Mouse (Mus musculus): ENCODE data around the gene Slc16a2. TPM values are rescaled to one million over a fixed set of nuclear protein-coding genes. Genes with fewer than 3 reads are reported as not detected.
A peak's percentile ranks its signal among the peaks of the same experiment; 100 is the strongest.

Gene Slc16a2
- polyA plus RNA-seq, 1 experiment = 14.2 TPM

DNA sequence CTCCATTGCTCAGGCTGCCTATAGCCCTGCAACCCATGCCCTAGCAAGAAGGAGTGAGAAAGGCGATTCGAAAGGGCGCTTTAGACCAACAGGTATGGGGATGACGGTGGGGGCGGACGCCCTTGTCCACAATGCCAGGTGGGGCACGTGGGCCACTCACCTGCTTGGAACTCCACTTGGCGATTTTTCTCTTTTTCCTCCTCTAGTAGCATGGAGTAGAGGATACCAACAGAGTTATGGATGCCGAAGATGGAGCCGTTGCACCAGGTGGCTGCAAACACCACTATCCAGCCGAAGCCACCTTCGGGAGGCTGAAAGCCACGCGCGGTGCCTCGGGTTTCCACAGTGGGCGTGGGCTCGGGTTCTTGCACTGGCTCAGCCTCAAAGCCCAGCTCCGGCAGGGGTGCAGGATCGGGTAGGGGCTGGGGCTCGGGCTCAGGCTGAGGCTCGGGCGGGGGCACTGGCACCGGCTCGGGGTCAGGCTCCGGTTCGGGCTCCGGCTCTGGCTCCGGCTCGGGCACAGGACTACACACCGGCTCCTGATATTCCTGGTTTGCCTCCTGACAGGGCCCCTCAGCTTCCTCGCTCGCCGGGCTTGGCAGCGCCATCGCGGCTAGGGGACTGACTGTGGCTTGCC, 470 bp downstream of the Slc16a2 start:
- no peak overlapping the region for H3K27ac ChIP-seq (ENCODE audit: insufficient read depth, low read length)
- H3K4me3 ChIP-seq (ENCODE audit: low read depth, low read length) = peak overlapping the region; percentile 67
- peaks cover 5% of the 10 kb centered on the region; the same call in 1 of the 2 replicates for H3K27me3 ChIP-seq (ENCODE audit: control insufficient read depth, insufficient read depth, low read length, poor library complexity, severe bottlenecking)
- TF ChIP-seq CTCF (IDR thresholded peaks at IDR 0.05; ENCODE audit: low read depth, low read length) = no peak
- TF ChIP-seq POLR2A (IDR thresholded peaks at IDR 0.05; ENCODE audit: insufficient read depth, low read length) = no peak
- no peak for TF ChIP-seq EP300 (IDR thresholded peaks at IDR 0.05; ENCODE audit: insufficient read depth, low read depth, low read length)
- no peaks in the 10 kb centered on the region for H3K4me1 ChIP-seq (ENCODE audit: control insufficient read depth, insufficient read depth, low read length)
- no peaks in the 10 kb centered on the region for H3K36me3 ChIP-seq (ENCODE audit: control insufficient read depth, insufficient read depth, low read length, poor library complexity, severe bottlenecking)
- H3K9me3 ChIP-seq (replicated peaks; ENCODE audit: control insufficient read depth, insufficient read depth, low read length, poor library complexity, severe bottlenecking) = no peaks in the 10 kb centered on the region
- peak overlapping the region; percentile 43 for H3K9ac ChIP-seq (ENCODE audit: low read depth, poor library complexity, severe bottlenecking)

DNA sequence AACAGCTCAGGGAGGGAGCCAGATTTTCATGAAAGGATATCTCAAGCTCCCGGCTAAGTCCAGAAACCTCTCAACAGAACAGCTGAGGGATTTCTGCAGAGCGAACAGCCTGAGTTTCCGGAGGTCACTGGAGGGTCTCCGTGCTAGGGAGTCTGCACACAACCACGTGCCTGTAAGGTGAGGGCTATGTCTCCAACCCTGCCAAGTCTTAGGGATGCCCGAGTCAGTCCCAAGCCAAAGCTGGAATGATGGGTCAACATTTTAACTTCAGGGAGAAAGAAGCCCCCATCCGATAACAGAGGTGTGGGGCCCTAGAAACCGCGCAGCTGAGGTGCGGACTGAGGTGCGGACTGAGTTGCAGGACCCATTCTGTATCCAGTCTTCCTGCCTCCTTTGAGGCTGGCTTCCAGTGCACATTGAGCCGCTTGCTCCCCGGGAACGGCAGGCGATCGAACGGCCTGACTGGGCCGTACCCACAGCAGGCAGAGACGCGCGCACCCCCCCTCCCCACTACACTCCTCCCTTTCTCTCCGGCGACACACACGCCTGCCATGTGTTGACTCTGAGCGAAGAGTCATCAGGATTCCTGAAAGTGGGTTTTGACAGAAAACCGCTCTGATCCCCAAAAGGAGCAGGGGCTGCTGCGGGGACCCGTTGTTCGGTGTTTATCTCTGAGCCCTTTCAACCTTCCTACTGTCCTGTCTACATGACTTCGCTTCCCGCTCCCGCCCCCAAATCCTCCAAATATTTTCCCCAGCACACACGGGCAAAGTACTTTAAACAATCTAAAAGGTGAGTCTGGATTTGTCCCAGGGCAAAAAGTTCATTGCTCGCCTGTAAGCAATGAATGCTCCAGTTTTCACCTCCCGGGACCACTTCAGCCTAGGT, 1.2 kb downstream of the Slc16a2 start:
- H3K27ac ChIP-seq (ENCODE audit: insufficient read depth, low read length) = no peak overlapping the region
- peak overlapping the region; percentile 67 for H3K4me3 ChIP-seq (ENCODE audit: low read depth, low read length)
- peaks cover 5% of the 10 kb centered on the region; the same call in 1 of the 2 replicates for H3K27me3 ChIP-seq (ENCODE audit: control insufficient read depth, insufficient read depth, low read length, poor library complexity, severe bottlenecking)
- no peak for TF ChIP-seq POLR2A (IDR thresholded peaks at IDR 0.05; ENCODE audit: insufficient read depth, low read length)
- no peak for TF ChIP-seq EP300 (IDR thresholded peaks at IDR 0.05; ENCODE audit: insufficient read depth, low read depth, low read length)
- no peak for TF ChIP-seq CTCF (IDR thresholded peaks at IDR 0.05; ENCODE audit: low read depth, low read length)
- no peaks in the 10 kb centered on the region for H3K9me3 ChIP-seq (replicated peaks; ENCODE audit: control insufficient read depth, insufficient read depth, low read length, poor library complexity, severe bottlenecking)
- H3K4me1 ChIP-seq (ENCODE audit: control insufficient read depth, insufficient read depth, low read length) = no peaks in the 10 kb centered on the region
- peak overlapping the region; percentile 43 for H3K9ac ChIP-seq (ENCODE audit: low read depth, poor library complexity, severe bottlenecking)
- no peaks in the 10 kb centered on the region for H3K36me3 ChIP-seq (ENCODE audit: control insufficient read depth, insufficient read depth, low read length, poor library complexity, severe bottlenecking)

DNA sequence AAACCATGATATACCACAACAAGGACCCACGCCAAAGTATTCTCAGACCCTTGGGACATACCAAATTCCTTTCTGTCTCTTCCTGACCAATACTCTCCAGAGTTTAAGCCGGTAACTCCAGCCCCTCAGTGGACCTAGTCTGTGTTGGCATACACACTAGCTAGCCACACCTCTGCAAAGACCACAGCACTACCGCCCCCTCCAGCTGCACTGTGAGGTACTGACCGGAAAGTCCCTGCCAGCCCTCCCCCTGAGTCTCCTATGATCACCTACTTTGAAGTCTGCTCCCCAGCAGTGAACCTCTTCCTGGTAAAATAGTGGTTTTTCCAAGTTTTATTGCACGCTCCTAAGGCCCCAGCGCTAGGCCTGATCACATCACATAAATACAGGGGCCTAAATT, 2.5 kb downstream of the Slc16a2 start:
- no peaks in the 10 kb centered on the region for H3K4me1 ChIP-seq (ENCODE audit: control insufficient read depth, insufficient read depth, low read length)
- H3K27me3 ChIP-seq (ENCODE audit: control insufficient read depth, insufficient read depth, low read length, poor library complexity, severe bottlenecking) = peaks cover 5% of the 10 kb centered on the region; the same call in 1 of the 2 replicates
- H3K36me3 ChIP-seq (ENCODE audit: control insufficient read depth, insufficient read depth, low read length, poor library complexity, severe bottlenecking) = no peaks in the 10 kb centered on the region
- H3K9ac ChIP-seq (ENCODE audit: low read depth, poor library complexity, severe bottlenecking) = no peak overlapping the region
- no peak overlapping the region for H3K27ac ChIP-seq (ENCODE audit: insufficient read depth, low read length)
- no peak overlapping the region for H3K4me3 ChIP-seq (ENCODE audit: low read depth, low read length)
- H3K9me3 ChIP-seq (replicated peaks; ENCODE audit: control insufficient read depth, insufficient read depth, low read length, poor library complexity, severe bottlenecking) = no peaks in the 10 kb centered on the region
- no peak for TF ChIP-seq CTCF (IDR thresholded peaks at IDR 0.05; ENCODE audit: low read depth, low read length)
- no peak for TF ChIP-seq EP300 (IDR thresholded peaks at IDR 0.05; ENCODE audit: insufficient read depth, low read depth, low read length)
- TF ChIP-seq POLR2A (IDR thresholded peaks at IDR 0.05; ENCODE audit: insufficient read depth, low read length) = no peak

DNA sequence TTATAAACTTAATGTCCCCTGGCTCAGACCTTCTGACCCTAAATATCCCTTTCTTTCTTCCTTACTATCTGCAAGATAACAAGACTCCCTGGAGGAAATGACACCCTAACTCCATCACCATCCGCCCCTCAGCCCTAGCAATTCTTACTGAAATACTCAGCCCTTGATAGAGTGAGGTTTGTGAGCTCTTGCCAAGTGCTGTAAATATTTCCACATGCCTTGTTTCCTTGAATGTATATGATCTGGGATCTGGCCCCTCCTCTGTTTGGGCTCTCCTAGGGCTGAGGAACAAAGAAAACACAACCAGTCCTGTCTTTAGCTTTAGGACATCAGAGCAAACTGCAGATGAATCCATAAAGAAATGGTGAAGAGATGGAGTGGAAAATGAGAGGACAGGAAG, 9.1 kb downstream of the Slc16a2 start:
- H3K4me1 ChIP-seq (ENCODE audit: control insufficient read depth, insufficient read depth, low read length) = no peaks in the 10 kb centered on the region
- no peaks in the 10 kb centered on the region for H3K36me3 ChIP-seq (ENCODE audit: control insufficient read depth, insufficient read depth, low read length, poor library complexity, severe bottlenecking)
- no peak for TF ChIP-seq POLR2A (IDR thresholded peaks at IDR 0.05; ENCODE audit: insufficient read depth, low read length)
- TF ChIP-seq CTCF (IDR thresholded peaks at IDR 0.05; ENCODE audit: low read depth, low read length) = no peak
- TF ChIP-seq EP300 (IDR thresholded peaks at IDR 0.05; ENCODE audit: insufficient read depth, low read depth, low read length) = no peak
- H3K4me3 ChIP-seq (ENCODE audit: low read depth, low read length) = no peak overlapping the region
- H3K9ac ChIP-seq (ENCODE audit: low read depth, poor library complexity, severe bottlenecking) = no peak overlapping the region
- H3K27ac ChIP-seq (ENCODE audit: insufficient read depth, low read length) = no peak overlapping the region
- H3K9me3 ChIP-seq (replicated peaks; ENCODE audit: control insufficient read depth, insufficient read depth, low read length, poor library complexity, severe bottlenecking) = no peaks in the 10 kb centered on the region
- no peaks in the 10 kb centered on the region for H3K27me3 ChIP-seq (ENCODE audit: control insufficient read depth, insufficient read depth, low read length, poor library complexity, severe bottlenecking)

DNA sequence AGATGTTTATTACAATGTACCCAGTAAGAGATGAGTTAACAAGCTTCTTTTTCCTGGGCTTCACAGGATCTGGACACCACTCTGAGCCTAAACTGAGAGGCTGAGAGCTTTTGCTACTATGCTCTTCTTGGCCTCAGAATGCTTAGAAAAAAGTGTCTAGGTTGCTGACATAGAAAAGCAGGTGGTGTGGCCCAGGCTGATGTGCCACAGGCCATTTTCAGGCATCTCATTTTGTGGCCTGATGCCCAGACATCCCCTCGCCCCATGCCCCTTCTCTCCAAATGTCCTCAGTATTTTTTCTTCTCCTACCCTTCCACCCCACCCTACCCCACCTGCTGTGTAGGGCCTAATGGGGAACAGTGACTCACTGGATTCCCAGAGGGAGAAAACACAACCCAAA, 11.3 kb downstream of the Slc16a2 start:
- TF ChIP-seq POLR2A (IDR thresholded peaks at IDR 0.05; ENCODE audit: insufficient read depth, low read length) = no peak
- no peak for TF ChIP-seq CTCF (IDR thresholded peaks at IDR 0.05; ENCODE audit: low read depth, low read length)
- no peak for TF ChIP-seq EP300 (IDR thresholded peaks at IDR 0.05; ENCODE audit: insufficient read depth, low read depth, low read length)
- no peaks in the 10 kb centered on the region for H3K9me3 ChIP-seq (replicated peaks; ENCODE audit: control insufficient read depth, insufficient read depth, low read length, poor library complexity, severe bottlenecking)
- no peaks in the 10 kb centered on the region for H3K27me3 ChIP-seq (ENCODE audit: control insufficient read depth, insufficient read depth, low read length, poor library complexity, severe bottlenecking)
- H3K4me3 ChIP-seq (ENCODE audit: low read depth, low read length) = no peak overlapping the region
- H3K9ac ChIP-seq (ENCODE audit: low read depth, poor library complexity, severe bottlenecking) = no peak overlapping the region
- H3K4me1 ChIP-seq (ENCODE audit: control insufficient read depth, insufficient read depth, low read length) = no peaks in the 10 kb centered on the region
- no peaks in the 10 kb centered on the region for H3K36me3 ChIP-seq (ENCODE audit: control insufficient read depth, insufficient read depth, low read length, poor library complexity, severe bottlenecking)
- no peak overlapping the region for H3K27ac ChIP-seq (ENCODE audit: insufficient read depth, low read length)

DNA sequence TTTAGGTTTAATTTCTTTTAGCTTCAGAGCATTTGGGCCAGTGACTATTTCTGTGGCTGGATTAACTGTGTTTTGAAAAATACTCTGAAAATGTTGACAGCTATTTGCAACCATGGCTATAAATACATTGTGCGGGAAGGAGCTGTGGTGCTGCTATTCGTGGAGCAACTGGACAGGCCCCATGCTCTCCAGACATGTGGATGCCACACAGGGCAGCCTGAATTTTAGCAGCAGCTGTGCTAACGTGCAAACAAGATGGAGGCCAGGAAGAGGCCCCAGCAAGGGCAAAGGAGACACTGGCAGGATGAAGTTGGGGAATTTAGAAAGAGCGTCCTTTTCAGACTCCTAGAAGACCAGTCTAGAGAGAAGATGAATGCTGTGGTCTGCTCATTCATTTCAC, 15.4 kb downstream of the Slc16a2 start:
- H3K4me3 ChIP-seq (ENCODE audit: low read depth, low read length) = no peak overlapping the region
- no peaks in the 10 kb centered on the region for H3K36me3 ChIP-seq (ENCODE audit: control insufficient read depth, insufficient read depth, low read length, poor library complexity, severe bottlenecking)
- no peak overlapping the region for H3K27ac ChIP-seq (ENCODE audit: insufficient read depth, low read length)
- no peaks in the 10 kb centered on the region; the same call in 1 of the 2 replicates for H3K27me3 ChIP-seq (ENCODE audit: control insufficient read depth, insufficient read depth, low read length, poor library complexity, severe bottlenecking)
- H3K4me1 ChIP-seq (ENCODE audit: control insufficient read depth, insufficient read depth, low read length) = no peaks in the 10 kb centered on the region
- no peaks in the 10 kb centered on the region for H3K9me3 ChIP-seq (replicated peaks; ENCODE audit: control insufficient read depth, insufficient read depth, low read length, poor library complexity, severe bottlenecking)
- TF ChIP-seq CTCF (IDR thresholded peaks at IDR 0.05; ENCODE audit: low read depth, low read length) (no peak), POLR2A (IDR thresholded peaks at IDR 0.05; ENCODE audit: insufficient read depth, low read length) (no peak), EP300 (IDR thresholded peaks at IDR 0.05; ENCODE audit: insufficient read depth, low read depth, low read length) (no peak)
- H3K9ac ChIP-seq (ENCODE audit: low read depth, poor library complexity, severe bottlenecking) = no peak overlapping the region
